Mouse (Mus musculus) erythroblast, embryonic 14.5 days (primary cell): Measurements from ENCODE around the gene Hspa4.

ENCODE experiments used
- GATA1 ChIP-seq: IDR thresholded peaks from 2 replicates; pipeline ENCODE4 v1.6.1; 2012; ENCODE audit warnings: low read length, inconsistent platforms, mixed read lengths
- TAL1 ChIP-seq: IDR thresholded peaks from 3 replicates; pipeline ENCODE4 v1.6.1; 2012; ENCODE audit warnings: low read length, inconsistent platforms, mixed read lengths

DNA sequence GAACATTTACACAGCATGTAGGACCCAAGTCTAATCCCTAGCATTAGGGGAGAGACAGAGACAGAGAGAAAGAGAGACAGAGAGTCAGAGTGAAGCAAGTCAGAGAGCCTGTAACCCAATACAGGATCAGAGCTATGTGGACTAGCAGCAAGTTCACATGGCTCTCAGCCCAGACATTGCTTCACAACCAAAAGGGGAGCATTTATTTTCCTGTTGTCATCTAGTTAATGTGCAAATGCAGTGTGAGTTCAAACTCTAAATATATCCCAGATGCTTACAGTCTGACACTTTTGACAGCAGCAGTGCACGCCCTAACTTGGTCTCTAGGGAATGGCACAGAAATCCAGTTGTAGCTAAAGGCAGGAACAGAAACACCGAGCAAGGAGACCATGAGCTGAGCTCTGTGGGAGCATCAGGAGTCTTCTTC lies 8.6 kb upstream of the Hspa4 start:
- TF ChIP-seq GATA1 (no peak), TAL1 (no peak)
